Mouse (Mus musculus) c-Kit-positive CD71-negative TER-119-negative erythroid progenitor cells, embryonic 14.5 days (primary cell): Measurements from ENCODE around the gene Hjurp.

ENCODE experiments used
- DNase-seq: peaks from one replicate; pipeline ENCODE4 v3.0.0-alpha.2; 2013; ENCODE audit warnings: low read depth

The Hjurp gene

GRCm38 (mm10) chr1:88297480-88298258 lies 20.2 kb upstream of the Hjurp start:
- DNase-seq, result no peak

DNA sequence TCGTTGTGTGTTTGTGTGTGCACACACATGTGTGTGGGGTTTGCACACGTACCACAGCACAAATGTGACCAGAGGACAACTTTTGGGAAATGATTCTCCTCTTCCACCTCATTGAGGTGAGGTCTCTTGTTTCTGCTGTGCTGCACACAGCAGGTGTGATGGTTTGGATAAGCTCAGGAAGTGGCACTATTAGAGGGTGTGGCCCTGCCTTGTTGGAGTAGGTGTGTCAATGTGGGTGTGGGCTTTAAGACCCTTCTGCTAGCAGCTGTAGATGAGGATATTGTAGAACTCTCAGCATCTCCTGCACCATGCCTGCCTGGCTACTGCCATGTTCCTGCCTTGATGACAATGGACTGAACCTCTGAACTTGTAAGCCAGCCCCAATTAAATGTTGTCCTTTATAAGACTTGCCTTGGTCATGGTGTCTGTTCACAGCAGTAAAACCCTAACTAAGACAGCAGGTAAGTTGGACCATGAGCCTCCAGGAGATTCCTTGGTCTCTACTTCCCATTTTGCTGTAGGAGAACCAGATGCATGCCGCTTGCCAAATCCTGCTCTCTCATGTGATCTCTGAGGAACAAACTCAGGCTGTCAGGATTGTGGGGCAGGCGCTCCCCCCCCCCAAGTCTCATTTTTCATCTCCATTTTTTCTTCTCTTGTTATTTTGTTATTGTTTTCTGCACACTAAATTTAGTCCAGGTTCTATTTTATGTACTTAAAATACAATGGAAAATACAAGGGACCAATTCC lies 18.9 kb upstream of the Hjurp start:
- DNase-seq, result no peak

DNA sequence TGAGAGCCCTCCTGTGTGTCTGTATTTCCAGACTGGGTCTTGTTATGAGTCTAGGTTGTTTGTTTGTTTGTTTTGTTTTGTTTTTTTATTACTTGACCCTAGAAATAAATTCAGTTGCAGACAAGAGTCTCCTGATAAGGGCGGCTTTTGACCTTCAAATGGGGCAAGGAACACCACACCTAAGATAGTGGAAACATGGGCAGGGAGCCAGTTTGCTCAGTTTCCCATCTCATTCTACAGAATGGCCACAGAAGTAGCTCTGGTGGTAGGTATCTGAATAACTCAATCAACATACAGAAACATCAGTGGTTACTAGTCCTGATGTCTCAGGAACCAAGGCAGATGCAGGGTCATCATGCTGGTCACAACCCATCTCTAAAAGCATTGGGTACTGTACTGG lies 17.2 kb upstream of the Hjurp start:
- DNase-seq, result no peak

DNA sequence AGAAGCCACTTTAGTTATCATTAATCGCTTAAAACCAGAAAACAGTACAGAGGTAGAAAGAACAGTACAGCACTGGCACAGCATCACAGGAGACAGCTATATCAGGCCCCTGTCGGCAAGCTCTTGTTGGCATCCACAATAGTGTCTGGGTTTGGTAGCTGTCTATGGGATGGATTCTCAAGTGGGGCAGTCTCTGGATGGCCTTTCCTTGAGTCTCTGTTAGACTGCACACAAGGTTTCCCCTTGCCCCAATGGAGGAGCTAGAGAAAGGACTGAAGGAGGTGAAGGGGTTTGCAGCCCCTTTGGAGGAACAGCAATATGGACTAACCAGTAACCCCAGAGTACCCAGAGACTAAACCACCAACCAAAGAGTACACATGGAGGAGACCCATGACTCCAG lies 14.6 kb upstream of the Hjurp start:
- no peak for DNase-seq

GRCm38 (mm10) chr1:88291409-88292005 lies 14.1 kb upstream of the Hjurp start:
- no peak for DNase-seq

GRCm38 (mm10) chr1:88290511-88290910 lies 13.1 kb upstream of the Hjurp start:
- DNase-seq, result no peak

GRCm38 (mm10) chr1:88289917-88290316 lies 12.5 kb upstream of the Hjurp start:
- no peak for DNase-seq

DNA sequence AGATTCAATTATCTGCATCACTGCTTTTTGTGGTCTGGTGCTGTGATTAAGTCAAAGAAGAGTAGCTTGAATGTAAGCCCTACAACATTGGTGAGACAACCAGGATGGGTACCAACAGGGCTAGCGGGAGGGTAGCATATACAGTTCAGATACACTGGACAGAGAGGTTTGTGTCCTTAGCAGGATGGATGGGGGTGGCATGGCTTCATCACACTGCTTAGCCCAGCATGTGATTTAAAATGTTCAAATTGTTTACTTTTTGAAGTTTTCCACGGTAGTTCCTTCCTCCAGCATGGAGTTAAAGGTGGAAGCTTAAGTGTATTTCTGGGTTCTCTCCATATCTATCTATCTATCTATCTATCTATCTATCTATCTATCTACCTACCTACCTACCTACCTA lies 11.7 kb upstream of the Hjurp start:
- no peak for DNase-seq

DNA sequence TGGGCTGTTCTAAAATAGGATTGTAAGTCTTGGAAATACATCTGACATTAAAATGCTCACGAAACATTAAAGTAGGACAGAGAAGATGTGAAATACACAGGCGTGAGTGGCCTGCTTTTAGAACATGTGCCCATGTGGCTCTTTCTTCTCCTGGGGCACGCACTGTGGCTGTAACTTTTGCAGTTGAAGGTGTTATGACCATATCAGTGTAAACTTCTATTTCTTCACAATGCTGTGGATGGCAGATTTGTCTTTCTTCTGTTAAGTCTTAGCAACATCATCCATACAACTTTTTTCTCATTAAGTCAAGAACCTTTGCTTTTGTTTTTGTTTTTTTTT lies 11.3 kb upstream of the Hjurp start:
- no peak for DNase-seq

GRCm38 (mm10) chr1:88288056-88288788 lies 10.8 kb upstream of the Hjurp start:
- DNase-seq, result no peak

DNA sequence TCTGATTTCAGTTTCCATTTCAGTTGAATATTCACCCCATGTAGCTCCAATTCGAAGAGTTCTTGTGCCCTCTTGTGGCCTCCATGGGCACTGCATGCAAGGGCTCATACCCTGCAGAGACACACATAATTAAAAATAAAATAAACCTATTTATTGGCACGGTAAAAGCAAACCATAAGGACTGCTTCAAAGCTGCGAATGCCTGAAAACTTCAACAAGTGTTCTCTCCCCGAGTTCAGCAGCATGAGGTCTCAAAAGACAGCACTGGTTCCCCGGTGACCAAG lies 10.2 kb upstream of the Hjurp start:
- peak; percentile 76 for DNase-seq

GRCm38 (mm10) chr1:88286887-88287696 lies 9.7 kb upstream of the Hjurp start:
- no peak for DNase-seq

- no peak for DNase-seq
Observed at GRCm38 (mm10) chr1:88286136-88286845, 8.9 kb upstream of the Hjurp start.

- DNase-seq, result no peak
Observed at GRCm38 (mm10) chr1:88285652-88286051, 8.2 kb upstream of the Hjurp start.

DNA sequence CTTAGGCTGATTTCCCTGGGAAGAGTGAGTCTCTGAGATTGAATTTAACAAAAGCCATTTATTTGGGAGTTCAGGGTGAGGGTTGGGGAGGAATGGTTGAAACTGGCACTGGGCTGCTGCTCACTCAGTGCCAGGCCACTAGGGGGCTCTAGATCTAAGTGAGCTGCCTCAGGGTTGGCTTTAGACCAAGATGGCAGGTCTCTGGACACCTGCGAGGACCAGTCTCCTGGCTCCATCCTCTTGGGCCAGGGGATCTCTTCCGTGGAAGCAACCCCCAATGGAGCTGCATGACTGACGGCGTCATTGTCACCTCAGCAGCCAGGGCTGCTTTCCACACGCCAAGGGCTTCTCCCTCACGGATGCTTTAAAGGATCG lies 7.5 kb upstream of the Hjurp start:
- DNase-seq, result no peak

- DNase-seq, result no peak
Observed at GRCm38 (mm10) chr1:88284228-88284945, 7.0 kb upstream of the Hjurp start.

GRCm38 (mm10) chr1:88283376-88284227 lies 6.2 kb upstream of the Hjurp start:
- no peak for DNase-seq

- DNase-seq, result no peak
Observed at GRCm38 (mm10) chr1:88282301-88282700, 4.9 kb upstream of the Hjurp start.

DNA sequence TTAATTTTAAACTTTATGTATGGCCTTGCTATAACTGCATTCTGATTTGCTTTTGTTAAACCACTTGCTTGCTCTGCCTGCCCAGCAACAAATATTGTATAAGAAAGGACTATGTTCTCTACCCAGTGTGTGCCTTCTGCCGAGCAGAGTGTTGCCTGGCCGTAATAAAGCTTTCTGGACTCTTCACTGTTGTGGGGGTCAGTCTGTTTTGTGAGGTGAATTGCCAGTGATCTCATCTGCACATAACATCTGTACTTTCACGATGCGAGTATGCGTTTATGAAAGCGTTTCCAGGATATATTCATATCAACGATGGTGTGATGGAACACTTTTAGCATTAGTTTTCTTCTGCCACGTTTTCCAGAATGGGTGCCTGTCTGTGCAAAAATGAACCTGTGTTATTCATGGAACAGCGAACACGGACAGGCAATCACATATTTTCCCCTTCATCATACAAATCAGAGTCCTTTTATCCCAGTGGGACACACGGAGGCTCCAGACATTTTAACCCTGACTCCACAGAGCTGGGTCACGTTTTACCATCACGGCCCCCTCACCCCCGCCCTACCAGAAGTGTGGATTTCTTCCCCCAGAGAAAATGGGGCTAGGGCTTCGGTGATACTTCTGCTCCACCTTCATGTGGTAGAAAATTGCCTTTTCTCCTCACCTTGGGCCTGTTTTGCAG lies 2.7 kb upstream of the Hjurp start:
- no peak for DNase-seq
